Mouse (Mus musculus) Patski (cell line): ENCODE measurements around the gene Bcl3. TPM values are rescaled to one million over a fixed set of nuclear protein-coding genes. Genes with fewer than 3 reads are reported as not detected.
"Not testable (repeated sequence)": the region's sequence is repeated elsewhere in the genome, so short reads cannot be mapped to it uniquely, and the experiment has no call there.

ENCODE experiments used
- ATAC-seq: fragments of 100-300 bp; one replicate; pipeline ENCODE4 v1.8.0; 2021
- CTCF ChIA-PET: fragments of 350-600 bp; sonication (Branson Sonifier 250); formaldehyde crosslinking; loops from one replicate; lab custom pipeline; 2022; ENCODE audit warnings: inconsistent platforms; lab: Charles Lee
- POLR2A ChIA-PET: fragments of 350-600 bp; sonication (Branson Sonifier 250); formaldehyde crosslinking; loops from one replicate; lab custom pipeline; 2022; ENCODE audit warnings: antibody characterized with exemption, inconsistent platforms; lab: Charles Lee
- DNase-seq: peaks from one replicate; pipeline ENCODE4 v3.0.0-alpha.2; 2011; ENCODE audit warnings: low read depth, low spot score
- H3K27me3 ChIP-seq: fragments of 371-371 bp; one replicate; pipeline ENCODE4 v1.5.1; 2021
- CTCF ChIP-seq: fragments of 100-300 bp; IDR thresholded peaks from one replicate; pipeline ENCODE4 v1.5.1; 2021
- in situ Hi-C: fragments of 300-500 bp; cut with MboI; formaldehyde crosslinking; loops from 3 replicates; pipeline ENCODE4 v1.11.1; 2018; ENCODE audit warnings: low pct_unique_long_range_greater_than_20kb, mixed read lengths
- polyA plus RNA-seq: library from polyadenylated mRNA; unstranded; gene quantifications from one replicate; pipeline ENCODE4 v1.2.3, GENCODE M21; 2021

Gene Bcl3
- polyA plus RNA-seq, 1 experiment from 2014 or later = 70.5 TPM

DNA sequence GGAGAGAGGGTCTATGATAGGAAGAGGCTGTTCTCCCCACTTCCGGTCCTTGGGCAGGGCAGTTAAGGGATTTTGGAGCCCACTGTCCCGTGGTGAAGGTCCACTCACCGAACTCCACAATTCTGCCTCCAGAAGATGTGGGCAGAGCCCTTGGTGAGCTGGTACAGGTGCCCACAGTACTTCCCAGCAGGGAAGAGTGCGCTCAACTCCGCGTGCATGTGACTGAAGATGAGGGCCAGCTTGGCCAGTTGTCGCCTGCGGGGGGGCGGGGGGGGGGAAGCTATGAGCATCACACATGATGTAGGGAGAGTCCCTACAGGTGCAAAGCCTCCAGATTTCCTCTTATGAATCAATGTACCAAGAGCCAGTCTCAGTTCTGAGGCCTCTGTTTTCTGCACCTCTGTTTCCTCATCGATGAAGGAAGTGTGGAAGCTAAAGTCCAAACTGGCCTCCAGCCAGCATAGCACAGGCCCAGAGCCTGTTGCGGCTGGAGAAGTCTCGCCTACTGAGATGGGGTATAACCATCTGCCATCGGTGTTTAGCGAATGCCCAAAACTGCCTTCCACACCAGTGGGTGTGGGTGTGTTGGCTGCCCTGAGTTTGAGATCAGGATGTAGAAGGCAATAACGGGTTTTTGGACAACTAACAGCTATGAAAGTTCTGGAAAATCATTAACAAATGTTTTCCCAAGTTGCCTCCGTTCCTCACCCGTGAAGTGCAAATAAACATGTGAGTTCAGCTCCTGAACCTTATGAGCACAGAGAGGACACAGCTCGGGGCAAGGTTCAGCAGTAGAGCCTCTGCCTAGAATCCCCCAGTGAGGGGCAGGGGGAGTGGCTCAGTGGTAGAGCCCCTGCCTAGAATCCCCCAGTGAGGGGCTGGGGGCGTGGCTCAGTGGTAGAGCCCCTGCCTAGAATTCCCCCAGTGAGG lies 29.6 kb downstream of the Bcl3 start:
- in situ Hi-C loops = no loop called here
- TF ChIP-seq CTCF = no peak
- DNase-seq (no peak), ATAC-seq (no peak)
- CTCF ChIA-PET = interaction anchor here (0.8 to 2.1 kb wide), 4 partner anchors 10 to 76 kb away, joined by 3 to 5 read pairs (median 4); no protein-coding TSS in a partner anchor
- H3K27me3 ChIP-seq = no peaks in the 10 kb centered on the region
- POLR2A ChIA-PET = no interaction called here

DNA sequence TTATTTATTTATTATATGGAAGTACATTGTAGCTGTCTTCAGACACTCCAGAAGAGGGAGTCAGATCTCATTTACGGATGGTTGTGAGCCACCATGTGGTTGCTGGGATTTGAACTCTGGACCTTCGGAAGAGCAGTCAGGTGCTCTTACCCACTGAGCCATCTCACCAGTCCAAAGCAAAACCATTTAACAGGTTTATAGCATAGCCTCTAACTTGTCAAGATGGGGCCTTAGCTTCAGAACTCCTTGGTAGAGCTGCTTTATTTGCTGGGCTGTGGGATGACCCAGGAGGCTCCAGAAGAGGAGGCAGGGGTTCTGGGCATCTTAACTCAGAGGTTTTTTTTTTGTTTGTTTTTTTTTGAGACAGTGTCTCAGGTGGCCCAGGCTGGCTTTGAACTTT lies 31.1 kb downstream of the Bcl3 start:
- DNase-seq, ATAC-seq, POLR2A ChIA-PET, H3K27me3 ChIP-seq, in situ Hi-C loops: not testable (repeated sequence)
- CTCF ChIA-PET = interaction anchor here (1.4 to 2.6 kb wide), 4 partner anchors 53 to 81 kb away, joined by 3 to 13 read pairs (median 8); no protein-coding TSS in a partner anchor

DNA sequence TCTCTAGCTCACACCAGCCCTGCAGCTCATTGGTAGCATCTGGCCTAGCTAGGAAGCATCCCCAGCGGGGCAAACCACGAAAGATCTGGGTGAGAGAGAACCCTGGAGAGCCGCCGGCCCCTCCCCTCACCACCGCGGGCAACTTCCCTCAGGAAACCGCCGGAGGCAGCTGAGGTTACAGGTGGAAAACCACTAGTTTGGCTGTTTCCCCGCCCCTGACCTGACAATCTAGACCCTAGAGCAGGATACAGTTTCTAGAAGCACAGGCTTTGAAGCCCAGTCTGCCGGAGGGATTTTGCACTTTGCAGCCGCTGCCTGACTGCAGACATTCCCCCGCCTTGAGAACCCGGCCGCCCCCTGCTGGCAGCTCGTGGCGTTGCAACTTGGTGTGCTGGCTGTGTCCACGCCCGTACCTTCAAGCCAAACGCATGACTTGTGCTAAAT lies 32.6 kb downstream of the Bcl3 start:
- DNase-seq (no peak), ATAC-seq (peak; percentile 76)
- in situ Hi-C loops = loop anchor here (5.0 kb wide), 1 partner anchor 38 kb away; the partner anchor contains the start of gene Nectin2
- no peaks in the 10 kb centered on the region for H3K27me3 ChIP-seq
- ChIA-PET CTCF (interaction anchor here (0.5 to 2.8 kb wide), 14 partner anchors 11 to 136 kb away, joined by 3 to 15 read pairs (median 4); no protein-coding TSS in a partner anchor), POLR2A (interaction anchor here (0.6 to 0.8 kb wide), 2 partner anchors 20 to 22 kb away, joined by 3 read pairs; no protein-coding TSS in a partner anchor)
- TF ChIP-seq CTCF = peak; percentile 95

DNA sequence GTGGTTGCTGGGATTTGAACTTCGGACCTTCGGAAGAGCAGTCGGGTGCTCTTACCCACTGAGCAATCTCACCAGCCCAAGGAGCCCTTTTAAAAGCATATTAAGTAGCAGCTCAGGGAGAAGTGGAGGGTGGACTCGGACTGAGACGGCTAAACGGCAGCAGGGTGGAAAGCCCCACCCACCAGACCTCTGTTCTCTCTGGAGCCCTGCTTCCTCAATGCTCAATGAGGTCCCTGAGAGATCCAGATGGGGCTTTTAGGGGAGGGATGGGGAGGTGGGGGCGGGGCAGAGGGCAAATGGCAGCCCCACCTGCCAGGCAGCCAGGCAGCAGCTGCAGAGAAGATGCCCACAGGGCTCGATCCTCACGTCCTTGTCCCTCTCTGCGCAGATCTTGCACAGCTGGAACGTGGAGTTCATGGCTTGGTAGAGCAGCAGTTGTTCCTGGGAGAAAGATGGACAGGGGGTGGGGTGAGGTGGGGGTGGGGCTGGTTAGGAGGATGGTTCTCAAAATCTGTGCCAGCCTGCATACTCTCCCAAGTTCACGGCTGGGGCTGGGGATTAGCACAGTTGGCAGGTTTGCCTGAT lies 36.6 kb downstream of the Bcl3 start:
- ATAC-seq = no peak
- no peak for TF ChIP-seq CTCF
- CTCF ChIA-PET = no interaction called here
- in situ Hi-C loops = loop anchor here (5.0 kb wide), 1 partner anchor 34 kb away; the partner anchor contains the start of gene Nectin2
- H3K27me3 ChIP-seq = no peaks in the 10 kb centered on the region
- no peak for DNase-seq
- POLR2A ChIA-PET = no interaction called here

DNA sequence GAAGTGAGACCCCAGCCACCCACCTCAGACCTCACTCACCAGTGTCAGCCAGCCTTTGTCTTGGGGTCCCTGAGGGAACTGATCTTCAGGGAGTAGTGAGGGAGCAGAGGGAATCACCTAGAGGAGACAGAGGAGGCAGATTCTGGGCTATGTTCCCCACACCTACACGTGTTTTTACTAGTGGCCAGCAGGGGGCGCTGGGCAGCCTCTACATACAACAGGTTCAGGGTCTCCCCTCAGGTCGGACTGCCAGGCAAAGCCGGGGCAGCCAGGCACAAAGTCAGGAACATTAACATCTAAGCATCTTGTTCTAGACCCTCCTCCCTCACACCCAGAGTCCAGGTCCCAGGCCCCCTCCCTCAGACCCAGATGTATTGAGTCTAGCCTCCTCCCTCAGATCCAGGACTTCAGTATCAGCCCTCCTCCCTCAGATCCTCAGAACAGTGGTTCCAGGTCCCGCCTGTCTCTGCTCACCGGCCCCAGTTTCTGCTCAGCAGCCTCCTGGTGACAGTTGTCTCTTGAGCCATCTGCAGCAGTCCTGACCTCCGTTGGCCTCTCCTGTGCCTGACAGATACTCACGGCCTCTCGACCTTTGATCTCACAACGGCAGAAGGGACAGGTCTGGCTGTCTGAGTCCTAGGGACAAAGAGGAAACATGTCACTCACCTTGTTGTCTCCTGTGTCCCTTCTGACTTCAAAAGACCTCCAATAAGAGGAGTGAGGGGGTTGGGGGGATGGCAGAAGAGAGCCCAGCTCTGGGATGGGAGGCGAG lies 37.6 kb downstream of the Bcl3 start:
- ATAC-seq (no peak), DNase-seq (no peak)
- ChIA-PET CTCF (interaction anchor here (1.5 kb wide), 1 partner anchor 15 kb away, joined by 3 read pairs; no protein-coding TSS in a partner anchor), POLR2A (no interaction called here)
- TF ChIP-seq CTCF = peak; percentile 66
- in situ Hi-C loops = loop anchor here (5.0 kb wide), 1 partner anchor 33 kb away; the partner anchor contains the start of gene Nectin2
- no peaks in the 10 kb centered on the region for H3K27me3 ChIP-seq

DNA sequence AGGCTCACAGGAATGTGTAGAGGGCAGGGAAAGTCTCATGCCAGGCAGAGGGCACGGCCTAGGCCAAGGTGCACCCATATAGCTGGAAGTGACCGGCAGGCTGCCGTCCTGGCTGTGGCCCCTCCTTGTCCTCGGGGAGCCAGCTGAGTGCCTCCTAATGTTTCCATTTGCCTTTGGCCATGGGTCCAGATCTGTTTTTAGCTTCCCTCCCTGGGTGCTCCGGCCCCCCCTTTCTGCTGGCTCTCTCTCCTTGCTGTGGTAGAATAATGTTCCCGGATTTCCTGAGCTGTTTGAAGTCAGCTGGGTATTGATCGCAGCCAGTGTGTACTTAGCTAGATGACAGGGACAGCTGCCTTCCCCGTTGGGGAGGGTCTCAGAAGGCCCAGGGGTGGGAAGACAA lies 38.9 kb downstream of the Bcl3 start:
- no peak for ATAC-seq
- CTCF ChIA-PET = interaction anchor here (0.7 to 1.5 kb wide), 2 partner anchors 14 to 70 kb away, joined by 3 read pairs; no protein-coding TSS in a partner anchor
- no peak for DNase-seq
- TF ChIP-seq CTCF = no peak
- in situ Hi-C loops = no loop called here
- POLR2A ChIA-PET = no interaction called here
- no peaks in the 10 kb centered on the region for H3K27me3 ChIP-seq

DNA sequence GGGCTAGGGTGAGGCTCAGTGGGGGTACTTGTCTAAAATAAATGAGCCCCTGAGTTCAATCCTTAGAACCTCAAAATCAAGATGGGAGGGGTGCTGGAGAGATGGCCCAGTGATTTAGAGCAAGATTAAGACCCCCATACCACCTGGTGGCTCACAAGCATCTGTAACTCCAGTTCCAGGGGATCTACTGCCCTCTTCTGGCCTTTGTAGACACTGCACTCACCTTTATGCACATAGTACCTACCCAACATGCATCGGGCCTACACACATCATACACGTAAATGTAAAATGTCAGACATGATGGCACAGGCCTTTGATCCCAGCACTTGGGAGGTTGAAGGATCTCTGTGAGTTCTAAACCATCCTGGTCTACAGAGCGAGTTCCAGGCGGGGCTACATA lies 39.9 kb downstream of the Bcl3 start:
- POLR2A ChIA-PET = no interaction called here
- in situ Hi-C loops = no loop called here
- peak; percentile 71 for TF ChIP-seq CTCF

DNA sequence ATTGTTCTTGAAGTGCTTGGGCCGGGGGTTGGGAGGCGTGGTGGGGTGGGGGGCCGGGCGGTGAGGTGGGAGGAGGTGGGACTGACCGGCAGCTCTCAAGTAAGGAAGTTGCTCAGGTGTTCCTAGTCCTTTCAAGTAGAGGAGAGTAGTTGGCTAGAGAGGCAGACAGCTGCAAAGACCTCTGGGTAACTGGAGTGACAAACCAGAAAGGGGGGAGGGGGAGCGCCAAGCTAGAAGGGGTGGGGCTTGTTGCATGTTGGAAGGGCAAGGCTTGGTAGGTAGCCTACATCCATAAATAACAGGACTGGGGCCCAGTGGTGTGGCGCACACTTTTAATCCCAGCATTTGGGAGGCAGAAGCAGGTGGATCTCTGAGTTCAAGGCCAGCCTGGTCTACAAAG lies 40.8 kb downstream of the Bcl3 start:
- ATAC-seq (no peak), DNase-seq (no peak)
- ChIA-PET CTCF (no interaction called here), POLR2A (no interaction called here)
- in situ Hi-C loops = no loop called here
- no peaks in the 10 kb centered on the region for H3K27me3 ChIP-seq
- TF ChIP-seq CTCF = no peak

More for the DNA sequence above, 39.9 kb downstream of the Bcl3 start:
- H3K27me3 ChIP-seq = no peaks in the 10 kb centered on the region
- DNase-seq = no peak
- CTCF ChIA-PET = no interaction called here
- ATAC-seq = no peak

DNA sequence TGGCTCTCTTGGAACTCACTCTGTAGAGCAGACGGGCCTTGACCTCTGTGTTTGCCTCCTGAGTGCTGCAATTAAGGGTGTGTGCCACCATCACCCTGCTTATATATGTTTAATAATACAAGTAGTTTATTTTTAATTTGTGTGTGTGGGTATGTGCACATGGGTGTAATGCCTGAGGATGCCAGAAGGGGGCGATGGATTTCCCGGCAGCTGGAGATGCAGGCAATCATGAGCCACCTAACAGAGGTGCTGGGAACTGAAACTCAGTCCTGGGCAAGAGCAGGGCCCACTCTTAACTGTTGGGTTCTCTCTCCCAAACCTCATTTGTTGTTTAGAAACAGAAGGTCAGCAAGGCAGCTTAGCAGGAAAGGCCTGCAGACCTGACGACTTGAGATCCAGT lies 42.7 kb downstream of the Bcl3 start:
- in situ Hi-C loops = no loop called here
- no peak for ATAC-seq
- no peak for DNase-seq
- TF ChIP-seq CTCF = no peak
- H3K27me3 ChIP-seq = no peaks in the 10 kb centered on the region
- ChIA-PET POLR2A (no interaction called here), CTCF (interaction anchor here (0.6 kb wide), 1 partner anchor 292 kb away, joined by 3 read pairs; no protein-coding TSS in a partner anchor)

DNA sequence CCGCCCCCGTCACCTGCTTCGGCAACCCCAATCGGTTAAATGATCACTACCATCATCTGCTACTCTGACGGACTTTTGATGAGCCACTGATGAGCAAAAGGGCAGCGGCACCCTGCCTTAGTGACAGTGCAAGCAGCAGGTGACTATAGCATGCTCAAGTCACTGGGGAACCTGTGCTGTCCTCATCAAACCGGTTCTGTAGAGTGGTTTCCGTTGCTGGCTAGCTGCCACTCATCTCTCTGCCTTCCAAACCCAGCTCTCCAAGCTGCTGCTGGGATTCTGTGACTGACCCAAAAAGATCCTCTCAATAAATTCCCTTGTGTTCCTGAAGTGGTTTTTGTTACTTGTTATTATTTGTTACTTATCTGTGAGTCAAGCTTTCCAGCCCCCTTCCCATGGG lies 43.9 kb downstream of the Bcl3 start:
- POLR2A ChIA-PET = no interaction called here
- ATAC-seq = no peak
- DNase-seq = no peak
- in situ Hi-C loops = no loop called here
- TF ChIP-seq CTCF = no peak
- no peaks in the 10 kb centered on the region for H3K27me3 ChIP-seq
- CTCF ChIA-PET = interaction anchor here (1.0 to 1.1 kb wide), 2 partner anchors 11 to 19 kb away, joined by 3 read pairs; no protein-coding TSS in a partner anchor
